Mouse (Mus musculus) stomach, embryonic 14.5 days (tissue): ENCODE measurements around the gene Gm42878. TPM values are rescaled to one million over a fixed set of nuclear protein-coding genes. Genes with fewer than 3 reads are reported as not detected.

Experiments
- ATAC-seq: fragments of 200-750 bp; cut with Nextera tagmentation; 2 replicates; pipeline ENCODE4 v1.8.0; 2017; ENCODE audit warnings: low read depth, moderate TSS enrichment; ENCODE audit not compliant: insufficient number of reproducible peaks, insufficient read depth, low FRiP score
- H3K27ac ChIP-seq: fragments of 300-500 bp; sonication (generic); 2 replicates; pipeline ENCODE4 v1.5.1; 2014; ENCODE audit warnings: mild to moderate bottlenecking, low read length, moderate library complexity, mixed read lengths
- H3K27me3 ChIP-seq: fragments of 300-500 bp; sonication (generic); 2 replicates; pipeline ENCODE4 v1.6.1; 2014; ENCODE audit warnings: low read length, control low read depth, mixed read lengths; ENCODE audit not compliant: control insufficient read depth, insufficient read depth
- H3K36me3 ChIP-seq: fragments of 300-500 bp; sonication (generic); 2 replicates; pipeline ENCODE4 v1.6.1; 2014; ENCODE audit warnings: mild to moderate bottlenecking, control low read depth, low read length, moderate library complexity, mixed read lengths; ENCODE audit not compliant: control insufficient read depth, insufficient read depth
- H3K4me1 ChIP-seq: fragments of 300-500 bp; sonication (generic); 2 replicates; pipeline ENCODE4 v1.6.1; 2014; ENCODE audit warnings: low read length, control low read depth, mixed read lengths; ENCODE audit not compliant: control insufficient read depth, insufficient read depth
- H3K4me2 ChIP-seq: fragments of 300-500 bp; sonication (generic); replicated peaks from 2 replicates; pipeline ENCODE4 v1.6.1; 2014; ENCODE audit warnings: low read depth, low read length, control low read depth
- H3K4me3 ChIP-seq: fragments of 300-500 bp; sonication (generic); 2 replicates; pipeline ENCODE4 v1.5.1; 2014; ENCODE audit warnings: low read depth, low read length, control low read depth
- H3K9ac ChIP-seq: fragments of 300-500 bp; sonication (generic); replicated peaks from 2 replicates; pipeline ENCODE4 v1.6.1; 2014; ENCODE audit warnings: low read depth, mild to moderate bottlenecking, control low read depth, low read length, moderate library complexity, mixed read lengths
- H3K9me3 ChIP-seq: fragments of 300-500 bp; sonication (generic); 2 replicates; pipeline ENCODE4 v1.6.1; 2016; ENCODE audit warnings: low read depth, low read length, control low read depth; ENCODE audit not compliant: control insufficient read depth
- WGBS: fragments of 180-500 bp; shearing (Covaris S2); extraction: QIAGEN DNeasy Blood & Tissue Kit; methylation state at CpG from one replicate; pipeline ENCODE4 v1.1.7; 2014; 5-methylcytosine and 5-hydroxymethylcytosine counted together
- polyA plus RNA-seq: library from polyadenylated mRNA; unstranded; fragments of >200 nt; fragmentation: Nextera tagmentation; extraction: Ambion mirVana; gene quantifications from 2 replicates; pipeline ENCODE4 v1.2.1, GENCODE M21; 2014

The Gm42878 gene
- polyA plus RNA-seq, 1 experiment from 2014 or later, result 0.87 TPM

DNA sequence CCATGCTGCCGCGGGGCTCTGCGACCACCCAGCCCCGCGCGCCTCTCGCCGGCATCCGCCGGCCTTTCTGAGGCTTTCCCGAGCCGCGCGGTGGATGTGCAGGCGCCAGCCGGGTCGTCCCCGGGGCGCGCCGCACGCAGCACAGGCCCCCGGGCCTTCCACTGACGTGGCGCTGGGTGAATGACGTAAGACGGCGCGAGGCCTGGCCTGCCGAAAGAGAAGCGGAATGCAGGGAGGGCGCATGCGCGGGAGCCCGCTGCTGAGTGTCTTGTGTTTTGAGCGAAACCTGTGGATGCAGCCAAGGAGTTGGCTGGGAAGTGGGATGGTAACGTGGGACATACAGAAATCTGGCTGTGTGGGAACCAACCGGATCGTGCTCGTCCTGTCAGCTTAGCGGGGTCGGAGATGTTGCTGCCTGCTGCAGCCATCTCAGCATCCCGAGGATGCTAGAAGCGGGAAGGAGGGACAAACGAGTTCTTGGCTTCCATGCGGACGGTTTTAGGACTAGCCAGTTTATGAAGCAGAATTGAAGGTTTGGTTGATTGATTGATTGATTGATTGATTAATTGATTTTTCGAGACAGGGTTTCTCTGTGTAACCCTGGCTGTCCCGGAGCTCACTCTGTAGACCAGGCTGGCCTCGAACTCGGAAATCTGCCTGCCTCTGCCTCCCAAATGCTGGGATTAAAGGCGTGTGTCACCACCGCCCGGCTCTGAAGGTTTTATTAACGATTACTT lies 679 bp upstream of the Gm42878 start, which contains the start of gene Mapkapk5:
Gene Mapkapk5 (minus strand): TSS at position 113 of the 737 bp plus-strand sequence.
- H3K36me3 ChIP-seq, result no peaks in the 10 kb centered on the region
- peaks cover 10% of the 10 kb centered on the region for H3K4me1 ChIP-seq
- no peaks in the 10 kb centered on the region for H3K27me3 ChIP-seq
- WGBS, result 1% methylated on average over 55 of the region's 55 CpGs
- H3K9me3 ChIP-seq, result no peaks in the 10 kb centered on the region
- H3K4me3 ChIP-seq, result peak within 1 kb of the TSS; percentile 100
- peak within 1 kb of the TSS; percentile 99 for H3K9ac ChIP-seq
- peak within 1 kb of the TSS; percentile 87 for H3K27ac ChIP-seq
- peak within 1 kb of the TSS; percentile 96 for H3K4me2 ChIP-seq
- peak; percentile 95 for ATAC-seq

DNA sequence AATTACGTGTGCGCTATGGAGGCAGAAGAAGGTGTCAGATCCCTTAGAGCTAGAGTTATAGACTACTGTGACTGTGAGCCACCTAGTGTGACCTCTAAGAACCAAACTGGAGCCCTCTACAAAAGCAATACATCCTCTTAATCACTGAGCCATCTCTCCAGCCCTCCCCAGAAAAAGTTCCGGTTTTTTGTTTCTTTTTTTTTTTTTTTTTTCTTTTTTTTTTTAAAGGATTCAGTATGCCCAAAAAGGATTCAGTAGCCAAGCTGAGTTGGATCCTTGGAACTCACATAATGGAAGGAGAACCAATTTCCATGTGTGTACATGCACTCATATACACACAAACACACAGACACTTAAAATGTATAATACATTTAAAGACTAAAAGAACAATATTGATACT lies 1.9 kb downstream of the Gm42878 start:
- Histone ChIP-seq H3K27ac (no peak overlapping the region), H3K4me2 (no peak overlapping the region), H3K4me3 (no peak overlapping the region), H3K4me1 (peaks cover 10% of the 10 kb centered on the region), H3K9ac (no peak overlapping the region), H3K36me3 (no peaks in the 10 kb centered on the region; the same call in 1 of the 2 replicates), H3K9me3 (no peaks in the 10 kb centered on the region), H3K27me3 (no peaks in the 10 kb centered on the region)
- WGBS, result 74% methylated on average over 3 of the region's 3 CpGs
- ATAC-seq, result no peak

DNA sequence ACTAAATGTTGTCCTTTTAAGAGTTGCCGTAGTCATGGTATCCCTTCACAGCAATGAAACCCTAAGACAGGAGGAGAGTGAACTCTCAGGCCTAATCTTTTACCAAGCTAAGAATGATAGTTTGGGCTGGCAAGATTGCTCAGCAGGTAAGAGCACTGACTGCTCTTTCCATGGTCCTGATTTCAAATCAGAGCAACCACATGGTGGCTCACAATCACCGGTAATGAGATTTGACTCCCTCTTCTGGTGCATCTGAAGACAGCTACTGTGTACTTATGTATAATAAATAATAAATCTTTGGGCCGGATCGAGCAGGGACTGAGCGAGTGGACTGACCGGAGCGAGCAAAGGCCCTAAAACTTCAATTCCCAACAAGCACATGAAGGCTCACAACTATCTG lies 4.0 kb downstream of the Gm42878 start:
- Histone ChIP-seq H3K27me3 (no peaks in the 10 kb centered on the region), H3K4me1 (peaks cover 10% of the 10 kb centered on the region), H3K4me2 (no peak overlapping the region), H3K9me3 (no peaks in the 10 kb centered on the region), H3K27ac (no peak overlapping the region), H3K36me3 (peaks cover 11% of the 10 kb centered on the region), H3K9ac (no peak overlapping the region), H3K4me3 (no peak overlapping the region)
- ATAC-seq, result no peak
- 81% methylated on average over 7 of the region's 7 CpGs for WGBS

- H3K4me3 ChIP-seq, result no peak overlapping the region
- ATAC-seq, result no peak
- WGBS, result 90% methylated on average over 5 of the region's 5 CpGs
- no peak overlapping the region for H3K9ac ChIP-seq
- H3K36me3 ChIP-seq, result peaks cover 22% of the 10 kb centered on the region
- H3K27me3 ChIP-seq, result no peaks in the 10 kb centered on the region
- peaks cover 10% of the 10 kb centered on the region for H3K4me1 ChIP-seq
- no peaks in the 10 kb centered on the region for H3K9me3 ChIP-seq
- H3K27ac ChIP-seq, result no peak overlapping the region
- H3K4me2 ChIP-seq, result no peak overlapping the region
These were observed 5.2 kb downstream of the Gm42878 start for GRCm38 (mm10) chr5:121540066-121540465.

GRCm38 (mm10) chr5:121537588-121537987 lies 7.7 kb downstream of the Gm42878 start:
- no peak overlapping the region for H3K4me2 ChIP-seq
- H3K9me3 ChIP-seq, result no peaks in the 10 kb centered on the region
- H3K36me3 ChIP-seq, result peaks cover 37% of the 10 kb centered on the region
- no peak overlapping the region for H3K9ac ChIP-seq
- H3K27ac ChIP-seq, result no peak overlapping the region
- H3K4me3 ChIP-seq, result no peak overlapping the region
- no peaks in the 10 kb centered on the region for H3K4me1 ChIP-seq
- no peak for ATAC-seq
- WGBS, result 85% methylated on average over 2 of the region's 2 CpGs
- no peaks in the 10 kb centered on the region for H3K27me3 ChIP-seq

DNA sequence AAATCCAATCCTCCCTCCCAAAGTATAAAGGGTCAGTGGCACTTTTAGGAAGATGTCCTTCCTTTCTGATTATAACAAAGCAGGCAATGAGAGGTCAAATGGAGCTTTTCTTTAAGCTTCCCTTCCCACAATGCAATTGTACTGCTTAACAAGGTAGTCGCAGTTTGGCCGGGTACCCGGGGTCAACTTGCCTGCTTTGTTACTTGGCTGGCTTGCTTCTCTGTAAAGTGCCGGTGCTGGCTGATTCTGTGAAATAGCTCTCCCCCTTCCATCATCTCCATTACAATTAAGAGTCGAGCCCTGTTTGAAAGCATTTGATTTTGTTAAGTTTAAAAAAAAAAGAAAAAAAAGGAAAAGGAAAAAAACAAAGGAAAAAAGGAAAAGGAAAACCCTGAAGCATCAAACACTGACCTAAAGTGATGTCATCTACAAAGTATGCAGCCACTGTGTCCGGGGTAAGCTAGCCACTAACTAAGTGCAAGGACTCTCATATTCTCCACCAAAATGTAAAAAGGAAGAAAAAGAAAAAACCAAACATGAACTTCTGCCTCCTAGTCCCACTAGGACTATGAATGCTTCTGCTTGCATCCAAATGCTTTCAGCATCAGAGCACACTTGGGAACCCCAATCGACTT lies 8.2 kb downstream of the Gm42878 start:
- ATAC-seq, result no peak
- no peaks in the 10 kb centered on the region for H3K27me3 ChIP-seq
- H3K9me3 ChIP-seq, result no peaks in the 10 kb centered on the region
- H3K4me3 ChIP-seq, result no peak overlapping the region
- H3K9ac ChIP-seq, result no peak overlapping the region
- no peaks in the 10 kb centered on the region for H3K4me1 ChIP-seq
- 73% methylated on average over 7 of the region's 7 CpGs for WGBS
- no peak overlapping the region for H3K27ac ChIP-seq
- peaks cover 42% of the 10 kb centered on the region for H3K36me3 ChIP-seq
- H3K4me2 ChIP-seq, result no peak overlapping the region

GRCm38 (mm10) chr5:121535116-121535515 lies 10.2 kb downstream of the Gm42878 start:
- no peaks in the 10 kb centered on the region for H3K9me3 ChIP-seq
- H3K36me3 ChIP-seq, result peaks cover 56% of the 10 kb centered on the region
- 0 out of 2 replicates have a peak, but pooled peaks have one; percentile 18 for ATAC-seq
- no peak overlapping the region for H3K4me3 ChIP-seq
- no peak overlapping the region for H3K9ac ChIP-seq
- no peaks in the 10 kb centered on the region for H3K4me1 ChIP-seq
- H3K27ac ChIP-seq, result no peak overlapping the region
- no peak overlapping the region for H3K4me2 ChIP-seq
- H3K27me3 ChIP-seq, result no peaks in the 10 kb centered on the region
- WGBS, result 92% methylated on average over 3 of the region's 3 CpGs

- no peaks in the 10 kb centered on the region for H3K27me3 ChIP-seq
- no peak overlapping the region for H3K4me3 ChIP-seq
- H3K36me3 ChIP-seq, result peaks cover 59% of the 10 kb centered on the region
- H3K9me3 ChIP-seq, result no peaks in the 10 kb centered on the region
- no peak overlapping the region for H3K4me2 ChIP-seq
- no peak for ATAC-seq
- WGBS, result 92% methylated on average over 5 of the region's 5 CpGs
- H3K27ac ChIP-seq, result no peak overlapping the region
- no peak overlapping the region for H3K9ac ChIP-seq
- no peaks in the 10 kb centered on the region for H3K4me1 ChIP-seq
These were observed 10.8 kb downstream of the Gm42878 start for GRCm38 (mm10) chr5:121534521-121534920.
